Mouse (Mus musculus) heart, embryonic 10.5 days (tissue): ENCODE measurements at regions not wholly inside any gene's neighbourhood (a gene's known extent, or its start where the extent isn't known, plus 50 kb on each side); places are given as distances from the start of the nearest gene placed in this dataset.

ENCODE experiments used
- DNase-seq: peaks from one replicate; pipeline ENCODE4 v3.0.0-alpha.2; 2017; ENCODE audit warnings: low spot score
- H3K27ac ChIP-seq: fragments of 300-500 bp; sonication (generic); 2 replicates; pipeline ENCODE4 v1.5.1; 2016; ENCODE audit warnings: mild to moderate bottlenecking
- H3K27me3 ChIP-seq: fragments of 300-500 bp; sonication (generic); 2 replicates; pipeline ENCODE4 v1.6.1; 2016; ENCODE audit warnings: mild to moderate bottlenecking; ENCODE audit not compliant: poor library complexity, insufficient read depth, severe bottlenecking
- H3K36me3 ChIP-seq: fragments of 300-500 bp; sonication (generic); 2 replicates; pipeline ENCODE4 v1.6.1; 2016; ENCODE audit warnings: mild to moderate bottlenecking, moderate library complexity
- H3K4me1 ChIP-seq: fragments of 300-500 bp; sonication (generic); 2 replicates; pipeline ENCODE4 v1.6.1; 2016; ENCODE audit warnings: mild to moderate bottlenecking
- H3K4me3 ChIP-seq: fragments of 300-500 bp; sonication (generic); 2 replicates; pipeline ENCODE4 v1.5.1; 2016; ENCODE audit warnings: mild to moderate bottlenecking, moderate library complexity
- H3K9me3 ChIP-seq: fragments of 300-500 bp; sonication (generic); 2 replicates; pipeline ENCODE4 v1.6.1; 2016; ENCODE audit warnings: mild to moderate bottlenecking, moderate library complexity
- WGBS: fragments of 180-500 bp; shearing (Covaris S2); methylation state at CpG from one replicate; pipeline ENCODE4 v1.1.7; 2016; 5-methylcytosine and 5-hydroxymethylcytosine counted together

GRCm38 (mm10) chr8:107642241-107642640, 54.0 kb upstream of the Psmd7 start:
- DNase-seq = peak; percentile 68
- no peak overlapping the region for H3K27ac ChIP-seq
- no peaks in the 10 kb centered on the region for H3K4me1 ChIP-seq
- no peaks in the 10 kb centered on the region for H3K27me3 ChIP-seq
- no peaks in the 10 kb centered on the region for H3K9me3 ChIP-seq
- H3K36me3 ChIP-seq = no peaks in the 10 kb centered on the region
- H3K4me3 ChIP-seq = no peak overlapping the region
- WGBS = 78% methylated on average over 8 of the region's 8 CpGs

GRCm38 (mm10) chr8:107647936-107648335, 59.7 kb upstream of the Psmd7 start:
- Histone ChIP-seq H3K9me3 (no peaks in the 10 kb centered on the region), H3K27ac (no peak overlapping the region), H3K27me3 (no peaks in the 10 kb centered on the region), H3K4me1 (no peaks in the 10 kb centered on the region), H3K36me3 (no peaks in the 10 kb centered on the region), H3K4me3 (no peak overlapping the region)
- DNase-seq = no peak
- 73% methylated on average over 8 of the region's 8 CpGs for WGBS

- H3K36me3 ChIP-seq = no peaks in the 10 kb centered on the region
- H3K4me3 ChIP-seq = no peak overlapping the region
- DNase-seq = no peak
- H3K27ac ChIP-seq = no peak overlapping the region
- 88% methylated on average over 9 of the region's 9 CpGs for WGBS
- H3K9me3 ChIP-seq = no peaks in the 10 kb centered on the region
- H3K4me1 ChIP-seq = no peaks in the 10 kb centered on the region
- no peaks in the 10 kb centered on the region for H3K27me3 ChIP-seq
Observed at GRCm38 (mm10) chr8:107650306-107650705, 62.0 kb upstream of the Psmd7 start.

GRCm38 (mm10) chr8:107651424-107651823, 63.2 kb upstream of the Psmd7 start:
- H3K27ac ChIP-seq = no peak overlapping the region
- no peaks in the 10 kb centered on the region for H3K36me3 ChIP-seq
- H3K27me3 ChIP-seq = no peaks in the 10 kb centered on the region
- no peaks in the 10 kb centered on the region for H3K9me3 ChIP-seq
- 85% methylated on average over 11 of the region's 11 CpGs for WGBS
- no peak overlapping the region for H3K4me3 ChIP-seq
- no peak for DNase-seq
- no peaks in the 10 kb centered on the region for H3K4me1 ChIP-seq

- Histone ChIP-seq H3K27me3 (no peaks in the 10 kb centered on the region), H3K27ac (no peak overlapping the region), H3K9me3 (no peaks in the 10 kb centered on the region), H3K4me3 (no peak overlapping the region), H3K4me1 (no peaks in the 10 kb centered on the region), H3K36me3 (no peaks in the 10 kb centered on the region)
- 84% methylated on average over 8 of the region's 8 CpGs for WGBS
- peak; percentile 20 for DNase-seq
Observed at GRCm38 (mm10) chr8:107652226-107652625, 64.0 kb upstream of the Psmd7 start.

GRCm38 (mm10) chr8:107653711-107654110, 65.4 kb upstream of the Psmd7 start:
- no peak overlapping the region for H3K4me3 ChIP-seq
- DNase-seq = peak; percentile 70
- H3K27me3 ChIP-seq = no peaks in the 10 kb centered on the region
- no peaks in the 10 kb centered on the region for H3K4me1 ChIP-seq
- no peaks in the 10 kb centered on the region for H3K36me3 ChIP-seq
- 92% methylated on average over 10 of the region's 10 CpGs for WGBS
- H3K27ac ChIP-seq = no peak overlapping the region
- H3K9me3 ChIP-seq = no peaks in the 10 kb centered on the region

GRCm38 (mm10) chr8:107656622-107657021, 68.4 kb upstream of the Psmd7 start:
- Histone ChIP-seq H3K4me3 (no peak overlapping the region), H3K27ac (no peak overlapping the region), H3K4me1 (no peaks in the 10 kb centered on the region), H3K36me3 (no peaks in the 10 kb centered on the region), H3K9me3 (no peaks in the 10 kb centered on the region), H3K27me3 (no peaks in the 10 kb centered on the region)
- DNase-seq = peak; percentile 43
- WGBS = 70% methylated on average over 5 of the region's 5 CpGs

GRCm38 (mm10) chr8:107657741-107658140, 69.5 kb upstream of the Psmd7 start:
- H3K9me3 ChIP-seq = no peaks in the 10 kb centered on the region
- peak; percentile 72 for DNase-seq
- no peak overlapping the region for H3K4me3 ChIP-seq
- 86% methylated on average over 4 of the region's 4 CpGs for WGBS
- H3K4me1 ChIP-seq = no peaks in the 10 kb centered on the region
- H3K36me3 ChIP-seq = no peaks in the 10 kb centered on the region
- H3K27ac ChIP-seq = no peak overlapping the region
- H3K27me3 ChIP-seq = no peaks in the 10 kb centered on the region

GRCm38 (mm10) chr8:107658386-107658785, 70.1 kb upstream of the Psmd7 start:
- Histone ChIP-seq H3K27me3 (no peaks in the 10 kb centered on the region), H3K36me3 (no peaks in the 10 kb centered on the region), H3K4me3 (no peak overlapping the region), H3K27ac (no peak overlapping the region), H3K9me3 (no peaks in the 10 kb centered on the region), H3K4me1 (no peaks in the 10 kb centered on the region)
- WGBS = 91% methylated on average over 6 of the region's 6 CpGs
- DNase-seq = peak; percentile 61

GRCm38 (mm10) chr8:107660624-107661023, 72.4 kb upstream of the Psmd7 start:
- H3K4me1 ChIP-seq = no peaks in the 10 kb centered on the region
- DNase-seq = peak; percentile 27
- H3K27ac ChIP-seq = no peak overlapping the region
- WGBS = 88% methylated on average over 6 of the region's 6 CpGs
- no peaks in the 10 kb centered on the region for H3K36me3 ChIP-seq
- H3K27me3 ChIP-seq = no peaks in the 10 kb centered on the region
- no peak overlapping the region for H3K4me3 ChIP-seq
- no peaks in the 10 kb centered on the region for H3K9me3 ChIP-seq

GRCm38 (mm10) chr8:107669608-107670007, 81.3 kb upstream of the Psmd7 start:
- 85% methylated on average over 5 of the region's 5 CpGs for WGBS
- Histone ChIP-seq H3K4me1 (no peaks in the 10 kb centered on the region), H3K36me3 (no peaks in the 10 kb centered on the region), H3K27ac (no peak overlapping the region), H3K9me3 (no peaks in the 10 kb centered on the region), H3K27me3 (no peaks in the 10 kb centered on the region), H3K4me3 (no peak overlapping the region)
- peak; percentile 27 for DNase-seq

- Histone ChIP-seq H3K9me3 (no peaks in the 10 kb centered on the region), H3K4me3 (no peak overlapping the region), H3K27ac (no peak overlapping the region), H3K36me3 (no peaks in the 10 kb centered on the region), H3K27me3 (no peaks in the 10 kb centered on the region), H3K4me1 (no peaks in the 10 kb centered on the region)
- DNase-seq = peak; percentile 36
- WGBS = 77% methylated on average over 8 of the region's 8 CpGs
Observed at GRCm38 (mm10) chr8:107671471-107671870, 83.2 kb upstream of the Psmd7 start.

GRCm38 (mm10) chr8:107672691-107673090, 84.4 kb upstream of the Psmd7 start:
- Histone ChIP-seq H3K4me1 (no peaks in the 10 kb centered on the region), H3K36me3 (no peaks in the 10 kb centered on the region), H3K27me3 (no peaks in the 10 kb centered on the region), H3K4me3 (no peak overlapping the region), H3K9me3 (no peaks in the 10 kb centered on the region), H3K27ac (no peak overlapping the region)
- peak; percentile 53 for DNase-seq
- 86% methylated on average over 6 of the region's 6 CpGs for WGBS

GRCm38 (mm10) chr8:107682066-107682465, 93.8 kb upstream of the Psmd7 start:
- no peaks in the 10 kb centered on the region for H3K36me3 ChIP-seq
- no peaks in the 10 kb centered on the region for H3K27me3 ChIP-seq
- 84% methylated on average over 11 of the region's 11 CpGs for WGBS

More at GRCm38 (mm10) chr8:107682066-107682465, 93.8 kb upstream of the Psmd7 start:
- Histone ChIP-seq H3K9me3 (no peaks in the 10 kb centered on the region), H3K27ac (no peak overlapping the region), H3K4me1 (no peaks in the 10 kb centered on the region), H3K4me3 (no peak overlapping the region)
- no peak for DNase-seq
